Mouse (Mus musculus): ENCODE measurements around the gene Gm10722.
"Not testable (repeated sequence)": the region's sequence is repeated elsewhere in the genome, so short reads cannot be mapped to it uniquely, and the experiment has no call there.

Gm10722 gene
- long read RNA-seq, experiment 1, partial matches to known transcripts: 0 of 7 reads
- long read RNA-seq, experiment 1, other reads (novel, unspliced or antisense): 7 of 7 reads
- long read RNA-seq, experiment 2, partial matches to known transcripts: 1 of 6 reads
- long read RNA-seq, experiment 2, other reads (novel, unspliced or antisense): 5 of 6 reads

- intact Hi-C loops (cut with DNase I): not testable (repeated sequence)
These were observed at the start of gene Gm10722 for GRCm38 (mm10) chr9:3000445-3000972. TSS of gene Gm10722 (plus strand) at chr9:3000922.

DNA sequence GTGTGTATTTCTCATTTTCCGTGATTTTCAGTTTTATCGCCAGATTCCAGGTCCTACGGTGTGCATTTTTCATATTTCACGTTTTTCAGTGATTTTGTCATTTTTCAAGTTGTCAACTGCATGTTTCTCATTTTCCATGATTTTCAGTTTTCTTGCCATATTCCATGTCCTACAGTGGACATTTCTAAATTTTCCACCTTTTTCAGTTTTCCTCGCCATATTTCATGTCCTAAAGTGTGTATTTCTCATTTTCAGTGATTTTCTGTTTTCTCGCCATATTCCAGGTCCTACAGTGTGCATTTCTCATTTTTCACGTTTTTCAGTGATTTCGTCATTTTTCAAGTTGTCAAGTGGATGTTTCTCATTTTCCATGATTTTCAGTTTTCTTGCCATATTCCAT lies 284 bp downstream of the Gm10722 start:
- intact Hi-C loops (cut with DNase I): not testable (repeated sequence)

DNA sequence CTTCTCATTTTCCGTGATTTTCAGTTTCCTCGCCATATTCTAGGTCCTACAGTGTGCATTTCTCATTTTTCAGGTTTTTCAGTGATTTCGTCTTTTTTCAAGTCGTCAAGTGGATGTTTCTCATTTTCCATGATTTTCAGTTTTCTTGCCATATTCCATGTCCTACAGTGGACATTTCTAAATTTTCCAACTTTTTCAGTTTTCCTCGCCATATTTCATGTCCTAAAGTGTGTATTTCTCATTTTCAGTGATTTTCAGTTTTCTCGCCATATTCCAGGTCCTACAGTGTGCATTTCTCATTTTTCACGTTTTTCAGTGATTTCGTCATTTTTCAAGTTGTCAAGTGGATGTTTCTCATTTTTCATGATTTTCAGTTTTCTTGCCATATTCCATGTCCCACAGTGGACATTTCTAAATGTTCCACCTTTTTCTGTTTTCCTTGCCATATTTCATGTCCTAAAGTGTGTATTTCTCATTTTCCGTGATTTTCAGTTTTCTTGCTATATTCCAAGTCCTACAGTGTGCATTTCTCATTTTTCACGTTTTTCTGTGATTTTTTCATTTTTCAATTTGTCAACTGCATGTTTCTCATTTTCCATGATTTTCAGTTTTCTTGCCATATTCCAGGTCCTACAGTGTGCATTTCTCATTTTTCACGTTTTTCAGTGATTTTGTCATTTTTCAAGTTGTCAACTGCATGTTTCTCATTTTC lies 1.4 kb downstream of the Gm10722 start:
- intact Hi-C loops (cut with DNase I): not testable (repeated sequence)

GRCm38 (mm10) chr9:3002794-3003396 lies 2.2 kb downstream of the Gm10722 start, which contains the start of gene Gm11168:
TSS of gene Gm11168 (plus strand) at chr9:3003346.
- intact Hi-C loops (cut with DNase I): not testable (repeated sequence)

DNA sequence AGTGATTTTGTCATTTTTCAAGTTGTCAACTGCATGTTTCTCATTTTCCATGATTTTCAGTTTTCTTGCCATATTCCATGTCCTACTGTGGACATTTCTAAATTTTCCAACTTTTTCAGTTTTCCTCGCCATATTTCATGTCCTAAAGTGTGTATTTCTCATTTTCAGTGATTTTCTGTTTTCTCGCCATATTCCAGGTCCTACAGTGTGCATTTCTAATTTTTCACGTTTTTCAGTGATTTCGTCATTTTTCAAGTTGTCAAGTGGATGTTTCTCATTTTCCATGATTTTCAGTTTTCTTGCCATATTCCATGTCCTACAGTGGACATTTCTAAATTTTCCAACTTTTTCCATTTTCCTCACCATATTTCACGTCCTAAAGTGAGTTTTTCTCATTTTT lies 5.5 kb downstream of the Gm10722 start:
- intact Hi-C loops (cut with DNase I): not testable (repeated sequence)

- intact Hi-C loops (cut with DNase I): not testable (repeated sequence)
These were observed 5.9 kb downstream of the Gm10722 start for GRCm38 (mm10) chr9:3006636-3007035.

DNA sequence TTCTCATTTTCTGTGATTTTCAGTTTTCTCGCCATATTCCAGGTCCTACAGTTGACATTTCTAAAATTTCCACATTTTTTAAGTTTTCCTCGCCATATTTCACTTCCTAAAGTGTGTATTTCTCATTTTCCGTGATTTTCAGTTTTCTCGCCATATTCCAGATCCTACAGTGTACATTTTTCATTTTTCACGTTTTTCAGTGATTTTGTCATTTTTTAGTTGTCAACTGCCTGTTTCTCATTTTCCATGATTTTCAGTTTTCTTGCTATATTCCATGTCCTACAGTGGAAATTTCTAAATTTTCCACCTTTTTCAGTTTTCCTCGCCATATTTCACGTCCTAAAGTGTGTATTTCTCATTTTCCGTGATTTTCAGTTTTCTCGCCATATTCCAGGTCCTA lies 6.5 kb downstream of the Gm10722 start:
- intact Hi-C loops (cut with DNase I): not testable (repeated sequence)

DNA sequence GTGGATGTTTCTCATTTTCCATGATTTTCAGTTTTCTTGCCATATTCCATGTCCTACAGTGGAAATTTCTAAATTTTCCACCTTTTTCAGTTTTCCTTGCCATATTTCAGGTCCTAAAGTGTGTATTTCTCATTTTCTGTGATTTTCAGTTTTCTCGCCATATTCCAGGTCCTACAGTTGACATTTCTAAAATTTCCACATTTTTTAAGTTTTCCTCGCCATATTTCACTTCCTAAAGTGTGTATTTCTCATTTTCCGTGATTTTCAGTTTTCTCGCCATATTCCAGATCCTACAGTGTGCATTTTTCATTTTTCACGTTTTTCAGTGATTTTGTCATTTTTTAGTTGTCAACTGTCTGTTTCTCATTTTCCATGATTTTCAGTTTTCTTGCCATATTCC lies 8.6 kb downstream of the Gm10722 start:
- intact Hi-C loops (cut with DNase I): not testable (repeated sequence)

DNA sequence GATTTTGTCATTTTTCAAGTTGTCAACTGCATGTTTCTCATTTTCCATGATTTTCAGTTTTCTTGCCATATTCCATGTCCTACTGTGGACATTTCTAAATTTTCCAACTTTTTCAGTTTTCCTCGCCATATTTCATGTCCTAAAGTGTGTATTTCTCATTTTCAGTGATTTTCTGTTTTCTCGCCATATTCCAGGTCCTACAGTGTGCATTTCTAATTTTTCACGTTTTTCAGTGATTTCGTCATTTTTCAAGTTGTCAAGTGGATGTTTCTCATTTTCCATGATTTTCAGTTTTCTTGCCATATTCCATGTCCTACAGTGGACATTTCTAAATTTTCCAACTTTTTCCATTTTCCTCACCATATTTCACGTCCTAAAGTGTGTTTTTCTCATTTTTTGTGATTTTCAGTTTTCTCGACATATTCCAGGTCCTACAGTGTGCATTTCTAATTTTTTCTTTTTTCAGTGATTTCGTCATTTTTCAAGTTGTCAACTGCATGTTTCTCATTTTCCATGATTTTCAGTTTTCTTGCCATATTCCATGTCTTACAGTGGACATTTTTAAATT lies 11.4 kb downstream of the Gm10722 start:
- intact Hi-C loops (cut with DNase I): not testable (repeated sequence)

DNA sequence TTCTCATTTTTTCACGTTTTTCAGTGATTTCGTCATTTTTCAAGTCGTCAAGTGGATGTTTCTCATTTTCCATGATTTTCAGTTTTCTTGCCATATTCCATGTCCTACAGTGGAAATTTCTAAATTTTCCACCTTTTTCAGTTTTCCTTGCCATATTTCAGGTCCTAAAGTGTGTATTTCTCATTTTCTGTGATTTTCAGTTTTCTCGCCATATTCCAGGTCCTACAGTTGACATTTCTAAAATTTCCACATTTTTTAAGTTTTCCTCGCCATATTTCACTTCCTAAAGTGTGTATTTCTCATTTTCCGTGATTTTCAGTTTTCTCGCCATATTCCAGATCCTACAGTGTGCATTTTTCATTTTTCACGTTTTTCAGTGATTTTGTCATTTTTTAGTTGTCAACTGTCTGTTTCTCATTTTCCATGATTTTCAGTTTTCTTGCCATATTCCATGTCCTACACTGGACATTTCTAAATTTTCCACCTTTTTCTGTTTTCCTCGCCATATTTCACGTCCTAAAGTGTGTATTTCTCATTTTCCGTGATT lies 12.1 kb downstream of the Gm10722 start, which contains the start of gene Gm10721:
Gene Gm10721 (plus strand): TSS at position 408 of the 547 bp plus-strand sequence.
- intact Hi-C loops (cut with DNase I): not testable (repeated sequence)

GRCm38 (mm10) chr9:3015354-3015753 lies 14.6 kb downstream of the Gm10722 start, which contains the start of gene Gm10720:
TSS of gene Gm10720 (plus strand) at chr9:3015654.
- intact Hi-C loops (cut with DNase I): not testable (repeated sequence)

DNA sequence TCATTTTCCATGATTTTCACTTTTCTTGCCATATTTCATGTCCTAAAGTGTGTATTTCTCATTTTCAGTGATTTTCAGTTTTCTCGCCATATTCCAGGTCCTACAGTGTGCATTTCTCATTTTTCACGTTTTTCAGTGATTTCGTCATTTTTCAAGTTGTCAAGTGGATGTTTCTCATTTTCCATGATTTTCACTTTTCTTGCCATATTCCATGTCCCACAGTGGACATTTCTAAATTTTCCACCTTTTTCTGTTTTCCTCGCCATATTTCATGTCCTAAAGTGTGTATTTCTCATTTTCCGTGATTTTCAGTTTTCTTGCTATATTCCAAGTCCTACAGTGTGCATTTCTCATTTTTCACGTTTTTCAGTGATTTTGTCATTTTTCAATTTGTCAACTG lies 15.2 kb downstream of the Gm10722 start:
- intact Hi-C loops (cut with DNase I): not testable (repeated sequence)

GRCm38 (mm10) chr9:3017108-3017507 lies 16.4 kb downstream of the Gm10722 start, which contains the start of gene Gm10719:
TSS of gene Gm10719 (plus strand) at chr9:3017408.
- intact Hi-C loops (cut with DNase I): not testable (repeated sequence)

- intact Hi-C loops (cut with DNase I): not testable (repeated sequence)
These were observed 18.2 kb downstream of the Gm10722 start for GRCm38 (mm10) chr9:3018944-3019343.

- intact Hi-C loops (cut with DNase I): not testable (repeated sequence)
These were observed 19.4 kb downstream of the Gm10722 start for GRCm38 (mm10) chr9:3019835-3020727.

- intact Hi-C loops (cut with DNase I): not testable (repeated sequence)
These were observed 21.7 kb downstream of the Gm10722 start for GRCm38 (mm10) chr9:3022316-3023008.

DNA sequence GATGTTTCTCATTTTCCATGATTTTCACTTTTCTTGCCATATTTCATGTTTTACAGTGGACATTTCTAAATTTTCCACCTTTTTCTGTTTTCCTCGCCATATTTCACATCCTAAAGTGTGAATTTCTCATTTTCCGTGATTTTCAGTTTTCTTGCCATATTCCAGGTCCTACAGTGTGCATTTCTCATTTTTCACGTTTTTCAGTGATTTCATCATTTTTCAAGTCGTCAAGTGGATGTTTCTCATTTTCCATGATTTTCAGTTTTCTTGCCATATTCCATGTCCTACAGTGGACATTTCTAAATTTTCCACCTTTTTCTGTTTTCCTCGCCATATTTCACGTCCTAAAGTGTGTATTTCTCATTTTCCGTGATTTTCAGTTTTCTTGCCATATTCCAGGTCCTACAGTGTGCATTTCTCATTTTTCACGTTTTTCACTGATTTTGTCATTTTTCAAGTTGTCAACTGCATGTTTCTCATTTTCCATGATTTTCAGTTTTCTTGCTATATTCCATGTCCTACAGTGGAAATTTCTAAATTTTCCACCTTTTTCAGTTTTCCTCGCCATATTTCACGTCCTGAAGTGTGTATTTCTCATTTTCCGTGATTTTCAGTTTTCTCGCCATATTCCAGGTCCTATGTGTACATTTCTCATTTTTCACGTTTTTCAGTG lies 22.7 kb downstream of the Gm10722 start, which contains the start of gene Gm10718:
Gene Gm10718 (plus strand): TSS at position 236 of the 673 bp plus-strand sequence.
- intact Hi-C loops (cut with DNase I): not testable (repeated sequence)

- intact Hi-C loops (cut with DNase I): not testable (repeated sequence)
These were observed 23.4 kb downstream of the Gm10722 start for GRCm38 (mm10) chr9:3023985-3024648.
